In the genomic region with DNA sequence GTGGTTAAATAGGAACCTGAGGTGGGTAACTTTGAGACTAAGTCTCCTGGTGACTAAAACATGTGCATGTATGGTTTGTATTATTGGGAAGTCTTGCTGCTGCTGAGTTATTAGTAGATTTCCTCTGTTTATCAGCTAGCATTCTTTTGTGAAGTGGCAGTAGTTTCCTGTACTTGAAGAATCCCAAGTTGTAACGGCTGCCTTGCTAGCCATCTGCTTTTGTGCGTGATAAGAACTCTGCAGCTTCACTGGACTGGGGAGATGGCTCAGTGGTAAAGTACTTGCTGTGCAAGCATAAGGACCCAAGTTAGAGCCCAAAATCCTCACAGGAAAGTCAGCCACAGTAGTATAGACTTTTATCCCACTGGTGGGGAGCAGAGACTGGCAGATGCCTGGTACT, we compare ENCODE assay signal across 1 mouse cellular context.
TF ChIP-seq lines count a peak whose summit lies in the region.

No protein-coding gene starts in this region.

TF ChIP-seq in MEL, 35 proteins besides CTCF, POLR2A, EP300 and RAD21:
- TF ChIP-seq GATA1 (IDR thresholded peaks at IDR 0.05; ENCODE audit: low read depth, low read length), result peak; percentile 46
- TF ChIP-seq SIN3A (IDR thresholded peaks at IDR 0.05; ENCODE audit: low read length), result peak; percentile 36; the same call in 1 of the 2 replicates
- TF ChIP-seq ETS1 (IDR thresholded peaks at IDR 0.05; ENCODE audit: low read depth, low read length), result peak; percentile 32; the same call in 1 of the 2 replicates
- peak; percentile 42; the same call in 1 of the 2 replicates for TF ChIP-seq TCF12 (IDR thresholded peaks at IDR 0.05; ENCODE audit: low read depth, low read length)
- TF ChIP-seq BHLHE40 (IDR thresholded peaks at IDR 0.05; ENCODE audit: borderline replicate concordance, low read depth, low read length), result no peak
- TF ChIP-seq MYB (IDR thresholded peaks at IDR 0.05; ENCODE audit: low read depth, low read length), result peak; percentile 47; the same call in 1 of the 2 replicates
- no peak for TF ChIP-seq USF1 (IDR thresholded peaks at IDR 0.05; ENCODE audit: low read depth, low read length)
